Mouse (Mus musculus) embryonic fibroblast, embryonic 13.5 days (primary cell): ENCODE measurements at regions not wholly inside any gene's neighbourhood (a gene's known extent, or its start where the extent isn't known, plus 50 kb on each side); places are given as distances from the start of the nearest gene placed in this dataset.

ENCODE experiments used
- CTCF ChIP-seq: IDR thresholded peaks from 2 replicates; pipeline ENCODE4 v1.5.1; 2011; ENCODE audit warnings: mild to moderate bottlenecking, control low read depth, low read length, moderate library complexity, borderline replicate concordance; ENCODE audit not compliant: insufficient read depth
- POLR2A ChIP-seq: IDR thresholded peaks from 2 replicates; pipeline ENCODE4 v1.6.1; 2011; ENCODE audit warnings: low read depth, mild to moderate bottlenecking, control low read depth, low read length, moderate library complexity

DNA sequence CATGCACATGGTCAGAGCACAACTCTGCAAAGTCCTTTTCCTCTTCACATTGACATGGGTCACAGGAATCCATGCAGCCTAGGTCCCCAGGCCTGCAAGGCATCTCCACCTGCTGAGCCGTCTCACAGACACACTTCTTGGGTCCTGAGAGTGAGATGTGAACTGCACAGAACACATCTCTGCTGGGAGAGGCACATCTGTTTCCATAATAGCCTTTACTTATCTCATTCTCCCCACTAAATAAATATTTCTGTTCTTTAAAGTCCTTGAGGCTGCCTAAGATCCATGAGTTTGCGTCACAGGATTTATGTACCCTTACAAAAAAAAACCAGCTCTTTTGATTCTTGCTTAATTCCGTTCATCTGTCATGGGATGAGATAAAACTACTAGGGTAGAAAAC lies 67.2 kb upstream of the Dapk1 start:
- no peak for TF ChIP-seq CTCF
- TF ChIP-seq POLR2A = no peak
